Mouse (Mus musculus): ENCODE data around the gene Utrn.

- no peak for TF ChIP-seq CTCF (IDR thresholded peaks at IDR 0.05)
- TF ChIP-seq EP300 (IDR thresholded peaks at IDR 0.05), result no peak
Observed at GRCm38 (mm10) chr10:12704290-12704689, 164.9 kb downstream of the Utrn start.

Measured in lung, postnatal 0 days (tissue).